Mouse (Mus musculus): ENCODE data around the gene Zxdb.
"Not testable (repeated sequence)": the region's sequence is repeated elsewhere in the genome, so short reads cannot be mapped to it uniquely, and the experiment has no call there.

The Zxdb gene

GRCm38 (mm10) chrX:94724192-94724971 is at the start of gene Zxdb:
Zxdb (plus strand) TSS chrX:94724569.
- DNase-seq (ENCODE audit: low read depth): not testable (repeated sequence)

- peak; percentile 58 for DNase-seq (ENCODE audit: low read depth)
These were observed 49.4 kb upstream of the Zxdb start for GRCm38 (mm10) chrX:94674977-94675376.

- DNase-seq (ENCODE audit: low read depth): not testable (repeated sequence)
These were observed 42.8 kb upstream of the Zxdb start for GRCm38 (mm10) chrX:94681581-94681980.

- not testable (repeated sequence) for DNase-seq (ENCODE audit: low read depth)
These were observed 34.8 kb upstream of the Zxdb start for GRCm38 (mm10) chrX:94689593-94689992.

GRCm38 (mm10) chrX:94706676-94707075 is 17.7 kb upstream of the Zxdb start:
- not testable (repeated sequence) for DNase-seq (ENCODE audit: low read depth)

- DNase-seq (ENCODE audit: low read depth): not testable (repeated sequence)
These were observed 14.6 kb upstream of the Zxdb start for GRCm38 (mm10) chrX:94709752-94710151.

- not testable (repeated sequence) for DNase-seq (ENCODE audit: low read depth)
These were observed 702 bp downstream of the Zxdb start for GRCm38 (mm10) chrX:94724972-94725569.

GRCm38 (mm10) chrX:94725627-94726083 is 1.3 kb downstream of the Zxdb start:
- not testable (repeated sequence) for DNase-seq (ENCODE audit: low read depth)

- DNase-seq (ENCODE audit: low read depth): no peak
These were observed 7.2 kb downstream of the Zxdb start for GRCm38 (mm10) chrX:94731596-94731995.

- no peak for DNase-seq (ENCODE audit: low read depth)
These were observed 29.4 kb downstream of the Zxdb start for GRCm38 (mm10) chrX:94753733-94754132.

- no peak for DNase-seq (ENCODE audit: low read depth)
These were observed 35.6 kb downstream of the Zxdb start for GRCm38 (mm10) chrX:94759959-94760358.

GRCm38 (mm10) chrX:94773876-94774275 is 49.5 kb downstream of the Zxdb start:
- no peak for DNase-seq (ENCODE audit: low read depth)

All from naive thymus-derived CD4-positive, alpha-beta T cell, adult 2 months (primary cell).